Mouse (Mus musculus) E14TG2a.4 (cell line): ENCODE results near the gene 1500011B03Rik.

Experiments used
- CTCF ChIP-seq: conservative IDR thresholded peaks from 2 replicates; pipeline ENCODE4 v1.5.1; 2014; ENCODE audit warnings: low read length
- NANOG ChIP-seq: IDR thresholded peaks from 2 replicates; pipeline ENCODE4 v1.6.1; 2014; ENCODE audit warnings: borderline replicate concordance, low read length, mixed read lengths
- POU5F1 ChIP-seq: IDR thresholded peaks from 2 replicates; pipeline ENCODE4 v1.6.1; 2014; ENCODE audit warnings: low read length, borderline replicate concordance

GRCm38 (mm10) chr5:114851565-114852236, 28.4 kb upstream of the 1500011B03Rik start:
- no peak for TF ChIP-seq CTCF
- TF ChIP-seq POU5F1, result no peak
- TF ChIP-seq NANOG, result no peak
